Mouse (Mus musculus) myocyte (in vitro differentiated cells): Measurements from ENCODE around the gene Ctns.

Experiments
- CEBPB ChIP-seq: IDR thresholded peaks from 2 replicates; pipeline ENCODE4 v1.6.1; 2011; ENCODE audit warnings: mild to moderate bottlenecking, moderate library complexity; ENCODE audit not compliant: poor library complexity, insufficient read depth, severe bottlenecking
- MYOD1 ChIP-seq, 3 experiments: IDR thresholded peaks; one replicate each; pipeline ENCODE4 v1.6.1; 2011; ENCODE audit warnings: control low read depth in 2 of 3, low read depth in 2 of 3, mild to moderate bottlenecking in 2 of 3, moderate library complexity in 1 of 3; ENCODE audit not compliant: insufficient read length in 2 of 3, control insufficient read depth in 1 of 3
- POLR2A ChIP-seq: IDR thresholded peaks from one replicate; pipeline ENCODE4 v1.6.1; 2011; ENCODE audit warnings: low read depth, mild to moderate bottlenecking, control low read depth, moderate library complexity; ENCODE audit not compliant: insufficient read length
- POLR2AphosphoS2 ChIP-seq: IDR thresholded peaks from one replicate; pipeline ENCODE4 v1.6.1; 2011; ENCODE audit warnings: low read depth, control low read depth; ENCODE audit not compliant: insufficient read length
- REST ChIP-seq: IDR thresholded peaks from one replicate; pipeline ENCODE4 v1.6.1; 2011; ENCODE audit warnings: mild to moderate bottlenecking, control low read depth, moderate library complexity; ENCODE audit not compliant: insufficient read depth, insufficient read length

GRCm38 (mm10) chr11:73242777-73243176, 43.9 kb upstream of the Ctns start:
- TF ChIP-seq POLR2A: no peak
- no peak for TF ChIP-seq POLR2AphosphoS2
- no peak for TF ChIP-seq MYOD1 (IDR thresholded peaks at IDR 0.05; ENCODE audit: control insufficient read depth in 1 of 3, insufficient read length in 2 of 3, low read depth in 2 of 3)
- TF ChIP-seq REST: no peak
- no peak for TF ChIP-seq CEBPB
